Mouse (Mus musculus): Measurements from ENCODE around the gene Cmah.

- TF ChIP-seq CTCF (conservative IDR thresholded peaks at IDR 0.05; ENCODE audit: insufficient read depth, insufficient read length, low read depth, low read length), result no peak
- TF ChIP-seq POLR2A (IDR thresholded peaks at IDR 0.05; ENCODE audit: low read depth, low read length), result no peak
These were observed 171.1 kb downstream of the Cmah start for GRCm38 (mm10) chr13:24498342-24498741.

Measured in kidney, adult 2 months (tissue).